Mouse (Mus musculus): Measurements from ENCODE around the gene Snx17.

DNA sequence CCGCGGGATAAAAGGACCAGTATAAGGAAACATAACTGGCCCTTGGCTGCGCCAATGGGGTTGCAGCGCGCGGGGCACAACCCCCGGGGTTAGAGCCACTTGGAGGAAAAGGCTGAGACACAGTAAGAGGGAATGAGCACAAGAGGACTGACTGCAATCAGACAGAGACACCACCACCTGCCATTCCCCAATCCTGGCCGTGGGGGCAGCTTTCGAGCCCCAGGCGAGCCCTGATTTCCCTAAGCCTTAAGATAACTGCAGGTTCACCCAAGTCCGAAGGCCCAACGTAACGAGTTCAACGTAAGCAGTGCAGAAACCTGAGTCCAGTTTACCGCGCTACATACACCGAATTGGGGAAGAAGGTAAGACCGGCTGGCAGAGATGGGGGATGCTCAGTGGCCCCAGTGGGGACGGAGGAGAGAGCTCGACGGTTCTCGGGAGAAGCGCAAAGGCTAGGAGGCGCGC lies 13.7 kb upstream of the Snx17 start:
- TF ChIP-seq POLR2A (IDR thresholded peaks at IDR 0.05; ENCODE audit: insufficient read depth, low read depth, low read length) (no peak), CTCF (IDR thresholded peaks at IDR 0.05) (no peak), EP300 (IDR thresholded peaks at IDR 0.05; ENCODE audit: insufficient read depth, low read depth, low read length) (no peak)

Measured in heart, adult 2 months (tissue).